Mouse (Mus musculus): ENCODE data around the gene Zdhhc8.

DNA sequence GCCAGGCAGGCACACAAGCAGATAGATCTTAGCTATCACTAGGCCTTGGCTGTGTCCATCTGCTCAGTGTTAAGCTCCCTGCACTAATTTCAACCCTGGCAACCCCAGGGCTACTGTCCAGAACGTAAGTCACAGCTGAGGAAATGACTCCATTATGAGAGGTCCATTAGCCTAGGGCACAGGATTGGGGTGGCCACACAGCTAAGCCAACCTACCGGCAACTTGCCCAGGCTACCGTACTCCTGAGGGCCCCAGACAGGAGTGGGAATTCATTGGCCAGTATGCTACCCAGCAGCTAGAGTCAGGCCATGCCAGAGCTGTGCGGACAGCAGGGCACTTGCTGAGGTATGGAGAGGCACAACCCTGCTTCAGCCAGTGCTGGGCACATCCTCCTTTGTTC lies 6.1 kb downstream of the Zdhhc8 start:
- TF ChIP-seq CTCF (conservative IDR thresholded peaks at IDR 0.05; ENCODE audit: insufficient read depth, insufficient read length, low read depth, low read length) (no peak), POLR2A (IDR thresholded peaks at IDR 0.05; ENCODE audit: low read depth, low read length) (no peak)
